Mouse (Mus musculus): ENCODE results near the gene Pex26. TPM values are rescaled to one million over a fixed set of nuclear protein-coding genes. Genes with fewer than 3 reads are reported as not detected.

Pex26 gene
- polyA plus RNA-seq, 1 experiment from 2014 or later = 16.1 TPM

- 93% methylated on average over 2 of the region's 2 CpGs for WGBS
- Histone ChIP-seq H3K4me1 (replicated peaks; ENCODE audit: control insufficient read depth, insufficient read depth, low read length) (no peaks in the 10 kb centered on the region), H3K4me2 (ENCODE audit: low read length) (no peak overlapping the region), H3K27ac (ENCODE audit: low read length) (no peak overlapping the region), H3K9ac (replicated peaks; ENCODE audit: low read depth, low read length) (no peak overlapping the region), H3K36me3 (ENCODE audit: control insufficient read depth, insufficient read depth) (no peaks in the 10 kb centered on the region), H3K9me3 (ENCODE audit: control insufficient read depth, low read length) (no peaks in the 10 kb centered on the region), H3K27me3 (replicated peaks; ENCODE audit: control insufficient read depth, insufficient read depth, low read length) (no peaks in the 10 kb centered on the region), H3K4me3 (replicated peaks; ENCODE audit: low read length) (no peak overlapping the region)
- ATAC-seq = no peak
These were observed 52.9 kb downstream of the Pex26 start for GRCm38 (mm10) chr6:121236386-121236785.

- H3K4me1 ChIP-seq (replicated peaks; ENCODE audit: control insufficient read depth, insufficient read depth, low read length) = no peaks in the 10 kb centered on the region
- no peak overlapping the region for H3K4me3 ChIP-seq (replicated peaks; ENCODE audit: low read length)
- no peak overlapping the region for H3K9ac ChIP-seq (replicated peaks; ENCODE audit: low read depth, low read length)
- no peak for ATAC-seq
- H3K9me3 ChIP-seq (ENCODE audit: control insufficient read depth, low read length) = no peaks in the 10 kb centered on the region
- no peak overlapping the region for H3K27ac ChIP-seq (ENCODE audit: low read length)
- WGBS = 95% methylated on average over 4 of the region's 4 CpGs
- H3K4me2 ChIP-seq (ENCODE audit: low read length) = no peak overlapping the region
- no peaks in the 10 kb centered on the region for H3K36me3 ChIP-seq (ENCODE audit: control insufficient read depth, insufficient read depth)
- no peaks in the 10 kb centered on the region for H3K27me3 ChIP-seq (replicated peaks; ENCODE audit: control insufficient read depth, insufficient read depth, low read length)
These were observed 54.7 kb downstream of the Pex26 start for GRCm38 (mm10) chr6:121238209-121238608.

- ATAC-seq = no peak
- Histone ChIP-seq H3K27me3 (replicated peaks; ENCODE audit: control insufficient read depth, insufficient read depth, low read length) (no peaks in the 10 kb centered on the region), H3K9ac (replicated peaks; ENCODE audit: low read depth, low read length) (no peak overlapping the region), H3K9me3 (ENCODE audit: control insufficient read depth, low read length) (no peaks in the 10 kb centered on the region), H3K4me3 (replicated peaks; ENCODE audit: low read length) (no peak overlapping the region), H3K4me2 (ENCODE audit: low read length) (no peak overlapping the region), H3K4me1 (replicated peaks; ENCODE audit: control insufficient read depth, insufficient read depth, low read length) (peaks cover 9% of the 10 kb centered on the region), H3K27ac (ENCODE audit: low read length) (no peak overlapping the region), H3K36me3 (ENCODE audit: control insufficient read depth, insufficient read depth) (no peaks in the 10 kb centered on the region)
- 79% methylated on average over 2 of the region's 2 CpGs for WGBS
These were observed 58.3 kb downstream of the Pex26 start for GRCm38 (mm10) chr6:121241780-121242179.

- H3K9me3 ChIP-seq (ENCODE audit: control insufficient read depth, low read length) = no peaks in the 10 kb centered on the region
- no peak overlapping the region for H3K4me2 ChIP-seq (ENCODE audit: low read length)
- peaks cover 9% of the 10 kb centered on the region for H3K4me1 ChIP-seq (replicated peaks; ENCODE audit: control insufficient read depth, insufficient read depth, low read length)
- ATAC-seq = no peak
- no peak overlapping the region for H3K4me3 ChIP-seq (replicated peaks; ENCODE audit: low read length)
- WGBS = 76% methylated on average over 10 of the region's 10 CpGs
- H3K9ac ChIP-seq (replicated peaks; ENCODE audit: low read depth, low read length) = no peak overlapping the region
- H3K27ac ChIP-seq (ENCODE audit: low read length) = no peak overlapping the region
- H3K36me3 ChIP-seq (ENCODE audit: control insufficient read depth, insufficient read depth) = no peaks in the 10 kb centered on the region
- no peaks in the 10 kb centered on the region for H3K27me3 ChIP-seq (replicated peaks; ENCODE audit: control insufficient read depth, insufficient read depth, low read length)
These were observed 59.7 kb downstream of the Pex26 start for GRCm38 (mm10) chr6:121243161-121243560.

- WGBS = 10% methylated on average over 35 of the region's 35 CpGs
- H3K36me3 ChIP-seq (ENCODE audit: control insufficient read depth, insufficient read depth) = no peaks in the 10 kb centered on the region
- peak; percentile 98 for ATAC-seq
These were observed 61.9 kb downstream of the Pex26 start, which contains the start of gene Usp18 for GRCm38 (mm10) chr6:121245127-121246036. Gene Usp18 (plus strand): TSS chr6:121245906.

GRCm38 (mm10) chr6:121246037-121246361, 62.5 kb downstream of the Pex26 start:
- no peaks in the 10 kb centered on the region for H3K36me3 ChIP-seq (ENCODE audit: control insufficient read depth, insufficient read depth)
- peak overlapping the region; percentile 51 for H3K9ac ChIP-seq (replicated peaks; ENCODE audit: low read depth, low read length)
- peak overlapping the region; percentile 77 for H3K4me2 ChIP-seq (ENCODE audit: low read length)
- peak overlapping the region; percentile 51 for H3K4me3 ChIP-seq (replicated peaks; ENCODE audit: low read length)
- 11% methylated on average over 4 of the region's 4 CpGs for WGBS
- no peaks in the 10 kb centered on the region for H3K27me3 ChIP-seq (replicated peaks; ENCODE audit: control insufficient read depth, insufficient read depth, low read length)
- ATAC-seq = peak; percentile 37
- H3K9me3 ChIP-seq (ENCODE audit: control insufficient read depth, low read length) = no peaks in the 10 kb centered on the region
- H3K4me1 ChIP-seq (replicated peaks; ENCODE audit: control insufficient read depth, insufficient read depth, low read length) = peaks cover 9% of the 10 kb centered on the region
- H3K27ac ChIP-seq (ENCODE audit: low read length) = no peak overlapping the region

More at GRCm38 (mm10) chr6:121245127-121246036, 61.9 kb downstream of the Pex26 start, which contains the start of gene Usp18:
- Histone ChIP-seq H3K4me3 (replicated peaks; ENCODE audit: low read length) (peak within 1 kb of the TSS; percentile 51), H3K9ac (replicated peaks; ENCODE audit: low read depth, low read length) (peak within 1 kb of the TSS; percentile 51), H3K27me3 (replicated peaks; ENCODE audit: control insufficient read depth, insufficient read depth, low read length) (no peaks in the 10 kb centered on the region), H3K4me2 (ENCODE audit: low read length) (peak within 1 kb of the TSS; percentile 77), H3K4me1 (replicated peaks; ENCODE audit: control insufficient read depth, insufficient read depth, low read length) (peaks cover 9% of the 10 kb centered on the region), H3K9me3 (ENCODE audit: control insufficient read depth, low read length) (no peaks in the 10 kb centered on the region), H3K27ac (ENCODE audit: low read length) (no peak within 1 kb of the TSS)

Other genes starting within 250 kb of the Pex26 start
- gene Mical3, start 52.7 kb upstream of the Pex26 start, polyA plus RNA-seq (2015; fragmentation: Nextera tagmentation; extraction: Ambion mirVana) = 27.1 and 35.5 TPM in 2 replicates
- 0.35 TPM in 1 of 2 replicates, not detected in the other for gene Tuba8, start 27.0 kb downstream of the Pex26 start, polyA plus RNA-seq (2015; fragmentation: Nextera tagmentation; extraction: Ambion mirVana)
- 0.95 and 1.5 TPM in 2 replicates for gene Usp18, start 62.2 kb downstream of the Pex26 start, polyA plus RNA-seq (2015; fragmentation: Nextera tagmentation; extraction: Ambion mirVana)
- 24.7 and 33.1 TPM in 2 replicates for gene Slc6a13, start 116.6 kb downstream of the Pex26 start, polyA plus RNA-seq (2015; fragmentation: Nextera tagmentation; extraction: Ambion mirVana)
- gene Slc6a12, start 159.4 kb downstream of the Pex26 start, polyA plus RNA-seq (2015; fragmentation: Nextera tagmentation; extraction: Ambion mirVana) = 0.53 and 0.79 TPM in 2 replicates

All from forebrain, embryonic 16.5 days (tissue).